Mouse (Mus musculus) G1E (cell line): Measurements from ENCODE around the gene Prrx2.

ENCODE experiments used
- CTCF ChIP-seq: IDR thresholded peaks from 2 replicates; pipeline ENCODE4 v1.5.1; 2012; ENCODE audit warnings: low read depth, low read length, inconsistent platforms, mixed read lengths
- GATA1 ChIP-seq: IDR thresholded peaks from 2 replicates; pipeline ENCODE4 v1.6.1; 2012; ENCODE audit warnings: borderline replicate concordance, low read length, inconsistent platforms, mixed read lengths
- POLR2AphosphoS5 ChIP-seq: IDR thresholded peaks from 2 replicates; pipeline ENCODE4 v1.6.1; 2012; ENCODE audit warnings: low read depth, low read length, inconsistent platforms; ENCODE audit not compliant: insufficient replicate concordance
- TAL1 ChIP-seq: conservative IDR thresholded peaks from 2 replicates; pipeline ENCODE4 v1.6.1; 2012; ENCODE audit warnings: low read depth, low read length, inconsistent platforms, mixed read lengths

DNA sequence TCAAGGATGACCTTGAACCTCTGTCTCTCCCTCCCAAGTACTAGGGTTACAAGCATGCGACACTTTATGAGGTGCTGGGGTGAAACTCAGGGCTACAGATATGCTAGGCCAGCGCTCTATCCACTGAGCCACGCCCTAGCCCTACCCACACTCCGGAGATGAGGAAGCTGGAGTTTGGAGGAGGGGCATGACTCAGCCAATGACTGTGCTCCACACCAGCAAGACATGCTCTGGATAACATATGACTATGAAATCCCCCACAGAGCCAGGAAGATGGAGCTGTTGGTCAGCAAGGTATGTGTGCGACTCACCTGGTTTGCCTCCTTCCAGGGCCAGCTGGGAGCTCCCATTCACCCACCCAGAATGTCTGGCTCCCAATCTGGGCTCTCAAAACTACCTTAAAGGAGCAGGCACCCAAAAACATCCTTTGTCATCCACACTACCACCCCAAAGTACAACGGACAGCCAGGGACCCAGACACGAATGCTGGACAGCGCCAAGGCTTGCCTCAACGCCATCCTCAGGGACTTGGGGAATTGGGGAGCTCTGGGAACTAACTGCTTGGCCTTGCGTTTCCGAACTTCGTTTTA, 94.2 kb downstream of the Prrx2 start:
- TF ChIP-seq CTCF (no peak), GATA1 (no peak), POLR2AphosphoS5 (no peak), TAL1 (no peak)
